Mouse (Mus musculus) brain, embryonic 14.5 days (tissue): ENCODE results near the gene Stag1.

ENCODE experiments used
- CTCF ChIP-seq: fragments of 200-500 bp; IDR thresholded peaks from 2 replicates; pipeline ENCODE4 v1.5.1; 2012; ENCODE audit warnings: inconsistent platforms, mild to moderate bottlenecking, moderate library complexity, borderline replicate concordance; ENCODE audit not compliant: insufficient read depth, insufficient read length; ENCODE audit errors: extremely low read depth
- POLR2A ChIP-seq: fragments of 200-500 bp; IDR thresholded peaks from 2 replicates; pipeline ENCODE4 v1.6.1; 2012; ENCODE audit warnings: mild to moderate bottlenecking, inconsistent platforms, borderline replicate concordance; ENCODE audit not compliant: poor library complexity, insufficient read depth, insufficient read length, severe bottlenecking; ENCODE audit errors: extremely low read depth

GRCm38 (mm10) chr9:100992191-100992590, 394.6 kb downstream of the Stag1 start:
- TF ChIP-seq CTCF (no peak), POLR2A (no peak)
